Mouse (Mus musculus): Measurements from ENCODE around the gene Eif4a1. TPM values are rescaled to one million over a fixed set of nuclear protein-coding genes. Genes with fewer than 3 reads are reported as not detected.

The Eif4a1 gene
- polyA plus RNA-seq, 1 experiment from 2014 or later = 481 TPM

GRCm38 (mm10) chr11:69662967-69663671, 9.1 kb downstream of the Eif4a1 start:
- Histone ChIP-seq H3K27ac (peak overlapping the region; percentile 97), H3K27me3 (ENCODE audit: insufficient read depth, poor library complexity, severe bottlenecking) (no peaks in the 10 kb centered on the region), H3K9me3 (no peaks in the 10 kb centered on the region), H3K36me3 (peaks cover 57% of the 10 kb centered on the region), H3K4me1 (peaks cover 27% of the 10 kb centered on the region), H3K4me3 (peak overlapping the region; percentile 67)
- 63% methylated on average over 13 of the region's 13 CpGs for WGBS
- DNase-seq (ENCODE audit: low spot score) = no peak

- Histone ChIP-seq H3K36me3 (peaks cover 57% of the 10 kb centered on the region), H3K4me3 (peak within 1 kb of the TSS; percentile 67), H3K27ac (peak within 1 kb of the TSS; percentile 97), H3K27me3 (ENCODE audit: insufficient read depth, poor library complexity, severe bottlenecking) (no peaks in the 10 kb centered on the region), H3K4me1 (peaks cover 29% of the 10 kb centered on the region), H3K9me3 (no peaks in the 10 kb centered on the region)
- peak; percentile 98 for DNase-seq (ENCODE audit: low spot score)
- under 1% methylated on average over 48 of the region's 48 CpGs for WGBS
Observed at GRCm38 (mm10) chr11:69662213-69662966, 9.8 kb downstream of the Eif4a1 start, which contains the start of gene Mpdu1. TSS of gene Mpdu1 (minus strand) at chr11:69662642.

GRCm38 (mm10) chr11:69661221-69661881, 10.9 kb downstream of the Eif4a1 start:
- peaks cover 38% of the 10 kb centered on the region for H3K4me1 ChIP-seq
- no peak for DNase-seq (ENCODE audit: low spot score)
- no peaks in the 10 kb centered on the region for H3K9me3 ChIP-seq
- H3K36me3 ChIP-seq = peaks cover 60% of the 10 kb centered on the region
- H3K27me3 ChIP-seq (ENCODE audit: insufficient read depth, poor library complexity, severe bottlenecking) = no peaks in the 10 kb centered on the region
- WGBS = 72% methylated on average over 3 of the region's 3 CpGs
- H3K4me3 ChIP-seq = peak overlapping the region; percentile 67
- peak overlapping the region; percentile 97 for H3K27ac ChIP-seq

GRCm38 (mm10) chr11:69657462-69657881, 14.8 kb downstream of the Eif4a1 start:
- Histone ChIP-seq H3K27ac (peak overlapping the region; percentile 67; the same call in 1 of the 2 replicates), H3K4me3 (no peak overlapping the region), H3K27me3 (ENCODE audit: insufficient read depth, poor library complexity, severe bottlenecking) (no peaks in the 10 kb centered on the region), H3K36me3 (peaks cover 58% of the 10 kb centered on the region), H3K9me3 (no peaks in the 10 kb centered on the region), H3K4me1 (peaks cover 46% of the 10 kb centered on the region)
- no peak for DNase-seq (ENCODE audit: low spot score)
- 82% methylated on average over 15 of the region's 15 CpGs for WGBS

GRCm38 (mm10) chr11:69656617-69657461, 15.4 kb downstream of the Eif4a1 start:
- Histone ChIP-seq H3K36me3 (peaks cover 64% of the 10 kb centered on the region), H3K4me3 (no peak overlapping the region), H3K27ac (peak overlapping the region; percentile 67; the same call in 1 of the 2 replicates), H3K4me1 (peaks cover 46% of the 10 kb centered on the region), H3K27me3 (ENCODE audit: insufficient read depth, poor library complexity, severe bottlenecking) (no peaks in the 10 kb centered on the region), H3K9me3 (no peaks in the 10 kb centered on the region)
- WGBS = 74% methylated on average over 10 of the region's 10 CpGs
- no peak for DNase-seq (ENCODE audit: low spot score)

- peaks cover 72% of the 10 kb centered on the region for H3K36me3 ChIP-seq
- 81% methylated on average over 5 of the region's 5 CpGs for WGBS
- no peak overlapping the region for H3K27ac ChIP-seq
- H3K4me1 ChIP-seq = peaks cover 38% of the 10 kb centered on the region
- H3K27me3 ChIP-seq (ENCODE audit: insufficient read depth, poor library complexity, severe bottlenecking) = no peaks in the 10 kb centered on the region
- no peaks in the 10 kb centered on the region for H3K9me3 ChIP-seq
- no peak for DNase-seq (ENCODE audit: low spot score)
- H3K4me3 ChIP-seq = no peak overlapping the region
Observed at GRCm38 (mm10) chr11:69656065-69656455, 16.2 kb downstream of the Eif4a1 start.

GRCm38 (mm10) chr11:69655264-69656064, 16.8 kb downstream of the Eif4a1 start, which contains the start of gene Sox15:
TSS of gene Sox15 (plus strand) at chr11:69655314.
- H3K27ac ChIP-seq = peak within 1 kb of the TSS; percentile 59
- H3K9me3 ChIP-seq = no peaks in the 10 kb centered on the region
- H3K4me1 ChIP-seq = peaks cover 38% of the 10 kb centered on the region
- WGBS = 24% methylated on average over 34 of the region's 34 CpGs
- peaks cover 78% of the 10 kb centered on the region for H3K36me3 ChIP-seq
- peak; percentile 89 for DNase-seq (ENCODE audit: low spot score)
- peak within 1 kb of the TSS; percentile 13; the same call in 1 of the 2 replicates for H3K4me3 ChIP-seq
- no peaks in the 10 kb centered on the region for H3K27me3 ChIP-seq (ENCODE audit: insufficient read depth, poor library complexity, severe bottlenecking)

GRCm38 (mm10) chr11:69654760-69655159, 17.5 kb downstream of the Eif4a1 start:
- no peak for DNase-seq (ENCODE audit: low spot score)
- H3K36me3 ChIP-seq = peaks cover 85% of the 10 kb centered on the region
- H3K9me3 ChIP-seq = no peaks in the 10 kb centered on the region
- WGBS = 39% methylated on average over 9 of the region's 9 CpGs
- peak overlapping the region; percentile 59 for H3K27ac ChIP-seq
- no peaks in the 10 kb centered on the region for H3K27me3 ChIP-seq (ENCODE audit: insufficient read depth, poor library complexity, severe bottlenecking)
- H3K4me3 ChIP-seq = peak overlapping the region; percentile 13; the same call in 1 of the 2 replicates
- peaks cover 38% of the 10 kb centered on the region for H3K4me1 ChIP-seq

- Histone ChIP-seq H3K27ac (no peak overlapping the region), H3K4me3 (no peak overlapping the region), H3K4me1 (peaks cover 35% of the 10 kb centered on the region), H3K36me3 (peaks cover 87% of the 10 kb centered on the region), H3K9me3 (no peaks in the 10 kb centered on the region), H3K27me3 (ENCODE audit: insufficient read depth, poor library complexity, severe bottlenecking) (no peaks in the 10 kb centered on the region)
- no peak for DNase-seq (ENCODE audit: low spot score)
- WGBS = 68% methylated on average over 5 of the region's 5 CpGs
Observed at GRCm38 (mm10) chr11:69653399-69653798, 18.8 kb downstream of the Eif4a1 start.

- Histone ChIP-seq H3K4me3 (no peak overlapping the region), H3K27me3 (ENCODE audit: insufficient read depth, poor library complexity, severe bottlenecking) (no peaks in the 10 kb centered on the region), H3K4me1 (no peaks in the 10 kb centered on the region), H3K9me3 (no peaks in the 10 kb centered on the region), H3K36me3 (peaks cover 97% of the 10 kb centered on the region), H3K27ac (no peak overlapping the region)
- DNase-seq (ENCODE audit: low spot score) = no peak
- 88% methylated on average over 5 of the region's 5 CpGs for WGBS
Observed at GRCm38 (mm10) chr11:69645860-69646259, 26.4 kb downstream of the Eif4a1 start.

GRCm38 (mm10) chr11:69635471-69635870, 36.8 kb downstream of the Eif4a1 start:
- no peak overlapping the region for H3K4me3 ChIP-seq
- H3K27ac ChIP-seq = no peak overlapping the region
- H3K9me3 ChIP-seq = no peaks in the 10 kb centered on the region
- H3K27me3 ChIP-seq (ENCODE audit: insufficient read depth, poor library complexity, severe bottlenecking) = no peaks in the 10 kb centered on the region
- H3K36me3 ChIP-seq = peaks cover 33% of the 10 kb centered on the region
- peaks cover 29% of the 10 kb centered on the region for H3K4me1 ChIP-seq
- DNase-seq (ENCODE audit: low spot score) = no peak
- 89% methylated on average over 3 of the region's 3 CpGs for WGBS
